Mouse (Mus musculus): ENCODE data around the gene Hilpda. TPM values are rescaled to one million over a fixed set of nuclear protein-coding genes. Genes with fewer than 3 reads are reported as not detected.
A peak's percentile ranks its signal among the peaks of the same experiment; 100 is the strongest.

The Hilpda gene
- 38.3 and 38.6 TPM in 2 replicates for polyA plus RNA-seq (2015; fragmentation: Nextera tagmentation; extraction: Ambion mirVana)

GRCm38 (mm10) chr6:29272312-29273072, at the start of gene Hilpda:
TSS of gene Hilpda (plus strand) at chr6:29272488.
- Histone ChIP-seq H3K4me2 (peak within 1 kb of the TSS; percentile 63), H3K9me3 (replicated peaks) (no peaks in the 10 kb centered on the region), H3K9ac (peak within 1 kb of the TSS; percentile 78), H3K36me3 (ENCODE audit: poor library complexity, severe bottlenecking) (peaks cover 16% of the 10 kb centered on the region), H3K4me1 (peaks cover 20% of the 10 kb centered on the region), H3K27me3 (peaks cover 4% of the 10 kb centered on the region; the same call in 1 of the 2 replicates), H3K27ac (no peak within 1 kb of the TSS), H3K4me3 (peak within 1 kb of the TSS; percentile 62)
- ATAC-seq, result peak; percentile 99
- under 1% methylated on average over 46 of the region's 46 CpGs for WGBS

GRCm38 (mm10) chr6:29229265-29229913, 42.9 kb upstream of the Hilpda start:
- H3K4me1 ChIP-seq, result no peaks in the 10 kb centered on the region
- H3K4me3 ChIP-seq, result no peak overlapping the region
- H3K27me3 ChIP-seq, result no peaks in the 10 kb centered on the region
- WGBS, result 86% methylated on average over 6 of the region's 6 CpGs
- no peak overlapping the region for H3K4me2 ChIP-seq
- H3K9ac ChIP-seq, result no peak overlapping the region
- H3K36me3 ChIP-seq (ENCODE audit: poor library complexity, severe bottlenecking), result no peaks in the 10 kb centered on the region
- ATAC-seq, result 0 out of 2 replicates have a peak, but pooled peaks have one; percentile 19
- 0 out of 2 replicates have a peak, but pooled peaks cover 4% of the 10 kb centered on the region for H3K9me3 ChIP-seq (replicated peaks)
- no peak overlapping the region for H3K27ac ChIP-seq

GRCm38 (mm10) chr6:29230386-29230785, 41.9 kb upstream of the Hilpda start:
- no peak overlapping the region for H3K9ac ChIP-seq
- ATAC-seq, result no peak
- WGBS, result 65% methylated on average over 6 of the region's 6 CpGs
- no peak overlapping the region for H3K4me3 ChIP-seq
- 0 out of 2 replicates have a peak, but pooled peaks cover 4% of the 10 kb centered on the region for H3K9me3 ChIP-seq (replicated peaks)
- no peaks in the 10 kb centered on the region for H3K36me3 ChIP-seq (ENCODE audit: poor library complexity, severe bottlenecking)
- no peak overlapping the region for H3K27ac ChIP-seq
- no peak overlapping the region for H3K4me2 ChIP-seq
- H3K27me3 ChIP-seq, result no peaks in the 10 kb centered on the region
- H3K4me1 ChIP-seq, result no peaks in the 10 kb centered on the region

- H3K4me3 ChIP-seq, result no peak overlapping the region
- no peaks in the 10 kb centered on the region for H3K27me3 ChIP-seq
- no peaks in the 10 kb centered on the region for H3K4me1 ChIP-seq
- no peak overlapping the region for H3K9ac ChIP-seq
- H3K36me3 ChIP-seq (ENCODE audit: poor library complexity, severe bottlenecking), result no peaks in the 10 kb centered on the region
- H3K9me3 ChIP-seq (replicated peaks), result no peaks in the 10 kb centered on the region
- ATAC-seq, result no peak
- no peak overlapping the region for H3K4me2 ChIP-seq
- H3K27ac ChIP-seq, result no peak overlapping the region
- 82% methylated on average over 3 of the region's 3 CpGs for WGBS
These were observed 40.5 kb upstream of the Hilpda start for GRCm38 (mm10) chr6:29231799-29232198.

- ATAC-seq, result no peak
- H3K27me3 ChIP-seq, result no peaks in the 10 kb centered on the region
These were observed 40.0 kb upstream of the Hilpda start for GRCm38 (mm10) chr6:29232321-29232720.

GRCm38 (mm10) chr6:29233710-29234109, 38.6 kb upstream of the Hilpda start:
- WGBS, result 69% methylated on average over 3 of the region's 3 CpGs
- H3K4me2 ChIP-seq, result no peak overlapping the region
- H3K9ac ChIP-seq, result no peak overlapping the region
- no peaks in the 10 kb centered on the region for H3K9me3 ChIP-seq (replicated peaks)
- H3K36me3 ChIP-seq (ENCODE audit: poor library complexity, severe bottlenecking), result no peaks in the 10 kb centered on the region
- no peak overlapping the region for H3K4me3 ChIP-seq
- no peak overlapping the region for H3K27ac ChIP-seq
- H3K27me3 ChIP-seq, result no peaks in the 10 kb centered on the region
- no peak for ATAC-seq
- H3K4me1 ChIP-seq, result no peaks in the 10 kb centered on the region

More at GRCm38 (mm10) chr6:29232321-29232720, 40.0 kb upstream of the Hilpda start:
- Histone ChIP-seq H3K4me1 (no peaks in the 10 kb centered on the region), H3K4me2 (no peak overlapping the region), H3K9me3 (replicated peaks) (no peaks in the 10 kb centered on the region), H3K27ac (no peak overlapping the region), H3K9ac (no peak overlapping the region), H3K36me3 (ENCODE audit: poor library complexity, severe bottlenecking) (no peaks in the 10 kb centered on the region), H3K4me3 (no peak overlapping the region)
- 84% methylated on average over 6 of the region's 6 CpGs for WGBS

GRCm38 (mm10) chr6:29234272-29234671, 38.0 kb upstream of the Hilpda start:
- WGBS, result 50% methylated on average over 8 of the region's 8 CpGs
- Histone ChIP-seq H3K27ac (no peak overlapping the region), H3K9me3 (replicated peaks) (no peaks in the 10 kb centered on the region), H3K9ac (no peak overlapping the region), H3K4me3 (no peak overlapping the region), H3K27me3 (no peaks in the 10 kb centered on the region), H3K4me2 (no peak overlapping the region), H3K4me1 (no peaks in the 10 kb centered on the region), H3K36me3 (ENCODE audit: poor library complexity, severe bottlenecking) (no peaks in the 10 kb centered on the region)
- ATAC-seq, result no peak

GRCm38 (mm10) chr6:29240806-29241205, 31.5 kb upstream of the Hilpda start:
- Histone ChIP-seq H3K27ac (no peak overlapping the region), H3K36me3 (ENCODE audit: poor library complexity, severe bottlenecking) (no peaks in the 10 kb centered on the region), H3K27me3 (no peaks in the 10 kb centered on the region), H3K9me3 (replicated peaks) (no peaks in the 10 kb centered on the region), H3K9ac (no peak overlapping the region), H3K4me2 (no peak overlapping the region), H3K4me3 (no peak overlapping the region), H3K4me1 (no peaks in the 10 kb centered on the region)
- 37% methylated on average over 2 of the region's 2 CpGs for WGBS
- no peak for ATAC-seq

GRCm38 (mm10) chr6:29241697-29242096, 30.6 kb upstream of the Hilpda start:
- Histone ChIP-seq H3K36me3 (ENCODE audit: poor library complexity, severe bottlenecking) (no peaks in the 10 kb centered on the region), H3K4me1 (no peaks in the 10 kb centered on the region), H3K9me3 (replicated peaks) (no peaks in the 10 kb centered on the region), H3K27me3 (no peaks in the 10 kb centered on the region), H3K4me2 (no peak overlapping the region), H3K4me3 (no peak overlapping the region), H3K27ac (no peak overlapping the region), H3K9ac (no peak overlapping the region)
- ATAC-seq, result no peak
- WGBS, result 40% methylated on average over 2 of the region's 2 CpGs

- no peaks in the 10 kb centered on the region for H3K36me3 ChIP-seq (ENCODE audit: poor library complexity, severe bottlenecking)
- WGBS, result 67% methylated on average over 1 of the region's 1 CpGs
- no peak overlapping the region for H3K4me3 ChIP-seq
- H3K9ac ChIP-seq, result no peak overlapping the region
- H3K27ac ChIP-seq, result no peak overlapping the region
- no peaks in the 10 kb centered on the region for H3K9me3 ChIP-seq (replicated peaks)
- H3K4me1 ChIP-seq, result no peaks in the 10 kb centered on the region
- H3K4me2 ChIP-seq, result no peak overlapping the region
- ATAC-seq, result no peak
- no peaks in the 10 kb centered on the region for H3K27me3 ChIP-seq
These were observed 30.0 kb upstream of the Hilpda start for GRCm38 (mm10) chr6:29242265-29242664.

GRCm38 (mm10) chr6:29245272-29246120, 26.8 kb upstream of the Hilpda start:
- Histone ChIP-seq H3K9ac (no peak overlapping the region), H3K9me3 (replicated peaks) (no peaks in the 10 kb centered on the region), H3K4me1 (no peaks in the 10 kb centered on the region), H3K27me3 (no peaks in the 10 kb centered on the region), H3K36me3 (ENCODE audit: poor library complexity, severe bottlenecking) (no peaks in the 10 kb centered on the region), H3K4me2 (no peak overlapping the region), H3K27ac (no peak overlapping the region), H3K4me3 (no peak overlapping the region)
- no peak for ATAC-seq
- WGBS, result 82% methylated on average over 14 of the region's 14 CpGs

GRCm38 (mm10) chr6:29246183-29246582, 26.1 kb upstream of the Hilpda start:
- no peak overlapping the region for H3K4me3 ChIP-seq
- H3K27me3 ChIP-seq, result no peaks in the 10 kb centered on the region
- no peak overlapping the region for H3K9ac ChIP-seq
- no peak for ATAC-seq
- no peaks in the 10 kb centered on the region for H3K4me1 ChIP-seq
- H3K27ac ChIP-seq, result no peak overlapping the region
- no peaks in the 10 kb centered on the region for H3K9me3 ChIP-seq (replicated peaks)
- H3K36me3 ChIP-seq (ENCODE audit: poor library complexity, severe bottlenecking), result no peaks in the 10 kb centered on the region
- 75% methylated on average over 3 of the region's 3 CpGs for WGBS
- no peak overlapping the region for H3K4me2 ChIP-seq

Data from forebrain, embryonic 13.5 days (tissue).